Mouse (Mus musculus): ENCODE results near the gene Plcb2.

DNA sequence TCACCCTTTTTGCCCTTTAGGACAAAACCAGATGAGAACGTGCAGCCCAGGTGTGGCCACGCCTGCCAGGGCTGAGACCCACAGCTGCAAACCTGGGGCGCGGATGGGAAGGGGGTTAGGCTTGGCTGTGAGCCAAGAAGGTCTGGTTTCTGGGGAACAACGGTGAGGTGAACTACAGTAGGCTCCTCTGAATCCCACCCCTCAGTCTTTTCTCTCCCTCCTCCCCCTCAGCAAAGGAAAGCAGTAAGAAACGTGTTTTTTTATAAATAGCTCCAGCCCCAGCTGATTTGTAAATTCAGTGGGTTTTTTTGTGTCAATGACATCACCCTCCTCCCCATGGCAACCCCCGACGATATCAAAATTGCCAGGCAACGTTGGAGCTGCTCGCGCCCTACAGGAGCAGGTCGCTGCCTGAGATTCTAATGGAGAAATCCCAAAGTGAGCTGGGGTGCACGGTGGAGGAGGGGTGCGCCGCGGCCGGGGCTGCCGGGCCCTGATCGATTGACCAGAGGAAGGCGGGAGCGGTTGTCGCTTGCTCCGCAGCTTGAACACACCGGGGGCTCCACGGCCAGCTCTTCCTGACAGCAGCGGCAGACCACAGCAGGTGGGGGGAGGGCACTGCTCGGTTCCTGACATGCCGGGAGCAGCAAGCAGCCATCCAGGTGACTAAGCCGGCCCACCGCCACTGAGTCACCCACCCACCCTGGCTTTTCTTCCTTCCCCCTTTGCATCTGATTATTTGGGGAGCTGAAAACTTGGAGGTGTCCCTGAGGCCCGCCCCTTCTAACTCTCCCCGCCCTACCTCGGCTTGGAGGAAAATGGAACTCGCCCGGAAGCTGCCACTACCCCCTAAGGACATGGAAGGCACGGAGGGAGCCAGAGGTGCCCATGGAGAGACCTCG is 65.1 kb downstream of the Plcb2 start, which contains the start of gene Pak6:
- no peak for TF ChIP-seq CTCF (IDR thresholded peaks at IDR 0.05; ENCODE audit: extremely low read depth, insufficient read depth, insufficient read length, insufficient replicate concordance)
- no peak for TF ChIP-seq POLR2A (IDR thresholded peaks at IDR 0.05; ENCODE audit: low read depth, low read length)

All from spleen, adult 2 months (tissue).